Mouse (Mus musculus) right cerebral cortex, postnatal 25 days (tissue): Measurements from ENCODE around the gene Igsf21.

ENCODE experiments used
- DNase-seq: peaks from one replicate; pipeline ENCODE4 v3.0.0; 2022

Gene Igsf21

DNA sequence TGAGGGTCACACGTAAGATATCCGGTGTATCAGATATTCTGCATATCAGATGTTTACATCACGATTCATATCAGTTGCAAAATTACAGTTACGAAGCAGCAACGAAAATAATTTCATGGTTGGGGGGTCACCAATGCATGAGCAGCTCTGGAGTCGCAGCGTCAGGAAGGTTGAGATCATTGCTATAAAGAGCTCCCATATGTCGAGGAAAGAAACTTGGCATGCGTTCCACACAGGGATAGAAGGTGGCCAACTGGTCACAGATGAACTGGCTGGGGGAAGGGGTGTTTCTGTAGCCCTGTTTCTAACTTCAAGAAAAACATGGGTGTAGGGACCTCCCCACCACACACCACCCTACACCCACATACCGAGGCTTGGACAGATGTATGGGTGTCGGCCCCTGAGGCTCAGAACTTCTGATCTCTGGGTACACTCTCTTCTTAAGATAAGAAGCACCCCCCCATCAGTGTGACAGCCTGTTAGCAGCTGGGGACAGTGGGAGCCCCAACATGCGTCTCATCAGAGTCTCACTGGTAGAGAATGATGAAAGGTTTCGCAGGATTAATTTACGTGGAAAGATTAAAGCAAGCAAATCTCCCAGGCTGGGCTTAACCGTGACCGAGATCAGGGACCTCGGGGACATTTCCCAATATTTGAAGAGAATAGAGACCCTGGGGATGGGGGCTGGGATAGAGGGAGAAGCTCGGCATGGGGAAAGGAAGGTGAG lies 54.1 kb downstream of the Igsf21 start:
- no peak for DNase-seq

DNA sequence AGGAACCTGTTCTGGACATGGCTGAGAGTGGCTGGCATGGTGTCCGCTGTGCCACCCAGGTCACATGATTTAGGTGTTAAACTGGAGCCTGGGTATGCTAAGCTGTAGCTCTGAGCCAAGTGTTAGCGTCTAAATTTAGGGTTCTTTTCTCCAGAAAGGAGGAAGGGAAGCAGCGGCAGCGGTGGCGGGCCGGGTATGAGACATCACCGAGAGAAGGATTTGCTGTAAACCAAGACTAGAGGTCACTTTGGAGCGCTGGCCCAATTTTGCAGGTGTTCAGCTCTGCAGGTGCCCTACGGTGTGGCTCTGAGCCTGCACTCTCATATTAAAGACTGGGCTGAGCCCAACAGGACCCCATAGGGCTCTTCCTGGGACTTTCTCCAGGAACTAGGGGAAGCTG lies 57.0 kb downstream of the Igsf21 start:
- DNase-seq: peak; percentile 58

DNA sequence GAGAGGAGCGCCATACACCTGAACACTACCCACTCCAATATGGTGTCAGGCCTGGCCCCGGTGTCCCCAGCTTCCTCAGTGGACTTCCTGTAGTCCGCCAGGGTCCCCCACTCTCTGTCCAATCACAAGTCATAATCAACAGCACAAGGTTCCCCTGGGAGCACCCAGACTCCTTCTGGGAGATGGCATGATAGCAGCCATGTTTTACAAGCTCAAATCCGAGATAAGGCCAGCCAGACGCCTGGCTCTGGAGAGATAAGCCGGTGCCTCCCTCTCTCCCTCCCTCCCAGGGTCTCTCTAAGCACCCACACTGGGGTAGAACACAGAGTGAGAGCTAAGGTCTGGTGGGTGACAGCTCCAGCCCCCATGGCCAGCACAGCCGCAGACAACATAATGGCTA lies 58.0 kb downstream of the Igsf21 start:
- DNase-seq: no peak

DNA sequence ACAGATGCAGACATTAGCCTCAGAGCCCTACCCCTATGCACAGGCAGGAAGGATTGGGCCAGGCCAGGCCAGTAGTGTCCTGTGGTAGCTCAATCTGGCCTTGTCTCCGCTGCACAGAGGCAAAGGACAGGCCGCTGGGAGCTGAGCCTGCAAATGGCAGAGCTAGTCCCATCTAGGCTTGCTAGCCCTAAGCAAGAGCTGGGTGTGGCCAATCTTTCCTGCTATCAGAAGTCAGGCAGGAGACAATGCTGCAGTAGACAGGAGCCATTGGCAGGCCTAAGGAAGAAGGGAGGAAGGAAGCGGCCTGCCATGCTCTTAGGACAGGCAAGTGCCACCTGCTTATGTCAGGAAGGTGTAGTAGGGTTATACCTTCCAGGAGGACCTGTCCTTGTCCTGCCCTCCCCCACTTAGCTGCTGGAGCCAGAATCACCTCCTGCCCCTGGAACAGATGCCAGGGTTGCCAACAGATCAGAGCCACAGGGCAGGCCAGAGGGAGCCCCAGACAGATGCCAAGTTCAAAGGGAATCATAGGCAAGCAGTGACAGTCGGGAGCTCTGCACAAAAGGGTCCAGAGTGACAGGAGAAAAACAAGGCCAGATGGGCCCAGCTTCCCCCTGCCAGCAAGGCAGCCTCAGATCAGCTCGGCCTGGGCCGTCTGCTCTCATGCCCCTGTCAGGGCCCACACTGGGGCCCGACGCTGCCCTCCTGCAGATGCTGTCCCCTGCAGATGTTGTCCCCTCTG lies 59.0 kb downstream of the Igsf21 start:
- no peak for DNase-seq

DNA sequence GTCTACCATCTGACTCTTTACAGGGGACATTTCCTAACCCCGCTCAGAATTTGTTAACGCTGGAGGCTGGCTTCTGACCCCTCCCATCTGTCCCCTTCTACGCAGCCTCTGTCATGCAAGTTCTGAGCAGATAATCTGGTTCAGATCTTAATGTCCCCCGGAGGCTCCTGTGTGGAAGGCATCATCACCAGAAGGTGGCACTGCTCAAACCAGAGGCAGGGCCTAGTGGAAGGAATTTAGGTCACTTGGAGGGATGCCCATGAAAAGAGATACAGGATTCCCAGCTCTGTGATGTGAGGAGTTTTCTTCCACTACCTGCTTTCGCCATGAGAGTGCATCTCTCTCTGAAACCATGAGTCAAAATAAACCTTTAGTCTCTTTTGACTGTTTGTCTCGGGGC lies 67.0 kb downstream of the Igsf21 start:
- no peak for DNase-seq

DNA sequence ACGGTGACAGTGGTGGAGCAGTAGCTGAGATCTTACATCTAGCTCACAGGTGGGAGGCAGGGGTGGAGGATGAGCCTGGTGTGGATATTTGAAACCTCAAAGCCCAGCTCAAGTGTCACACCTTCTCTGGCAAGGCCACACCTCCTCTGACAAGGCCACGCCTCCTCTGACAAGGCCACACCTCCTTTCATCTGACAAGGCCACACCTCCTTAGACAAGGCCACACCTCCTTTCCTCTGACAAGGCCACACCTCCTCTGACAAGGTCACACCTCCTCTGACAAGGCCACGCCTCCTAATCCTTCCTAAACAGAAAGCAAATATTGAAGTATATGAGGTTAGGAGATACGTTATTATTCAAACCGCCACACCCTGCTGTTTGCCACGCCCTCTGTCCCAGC lies 69.5 kb downstream of the Igsf21 start:
- DNase-seq: no peak

DNA sequence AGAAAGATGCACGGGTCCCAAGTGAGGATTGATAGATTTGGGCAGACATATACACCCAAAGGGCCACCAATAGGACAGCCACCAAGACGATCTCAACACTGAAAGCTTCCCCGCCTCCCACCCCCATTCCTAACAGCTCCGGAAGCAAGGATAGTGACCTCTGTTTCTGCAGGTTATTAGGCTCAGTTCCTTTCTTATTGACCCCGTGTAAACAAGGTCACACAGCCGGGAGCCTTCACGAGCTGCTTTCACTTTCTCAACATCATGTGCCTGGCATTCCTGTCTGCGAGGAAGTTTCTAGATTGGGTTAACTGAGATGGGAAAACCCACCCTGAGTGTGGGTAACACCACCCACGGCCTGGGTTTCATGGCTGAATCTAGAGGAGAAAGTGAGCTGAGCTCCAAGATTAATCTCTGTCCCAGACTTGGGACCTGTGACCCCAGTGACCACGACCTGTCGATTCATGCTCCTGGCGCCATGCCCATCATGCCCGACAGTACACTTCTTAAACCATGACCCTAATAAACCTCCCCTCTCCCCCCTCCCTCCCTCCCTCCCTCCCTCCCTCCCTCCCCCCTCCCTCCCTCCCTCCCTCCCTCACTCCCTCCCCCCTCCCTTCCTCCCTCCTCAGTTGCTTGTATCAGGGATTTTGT lies 72.7 kb downstream of the Igsf21 start:
- DNase-seq: no peak

DNA sequence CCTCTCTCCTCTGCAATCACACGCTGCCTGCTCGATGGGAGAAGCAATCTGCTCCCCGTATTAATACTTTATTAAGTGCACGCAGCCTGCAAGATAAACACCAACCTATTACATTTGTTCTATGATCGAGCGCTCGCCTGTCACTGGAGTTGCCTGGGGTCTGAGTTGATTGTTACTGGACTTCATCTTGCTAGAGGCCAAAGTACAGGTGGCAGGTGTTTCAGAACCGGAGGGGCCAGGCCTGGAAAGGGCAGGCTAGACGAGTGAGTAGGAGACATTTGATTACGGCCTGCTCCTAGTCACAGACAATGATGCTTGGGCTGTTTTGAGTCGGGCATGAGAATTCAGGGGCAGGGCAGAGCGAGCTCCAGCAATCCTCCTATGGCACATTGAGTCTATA lies 73.5 kb downstream of the Igsf21 start:
- DNase-seq: no peak

DNA sequence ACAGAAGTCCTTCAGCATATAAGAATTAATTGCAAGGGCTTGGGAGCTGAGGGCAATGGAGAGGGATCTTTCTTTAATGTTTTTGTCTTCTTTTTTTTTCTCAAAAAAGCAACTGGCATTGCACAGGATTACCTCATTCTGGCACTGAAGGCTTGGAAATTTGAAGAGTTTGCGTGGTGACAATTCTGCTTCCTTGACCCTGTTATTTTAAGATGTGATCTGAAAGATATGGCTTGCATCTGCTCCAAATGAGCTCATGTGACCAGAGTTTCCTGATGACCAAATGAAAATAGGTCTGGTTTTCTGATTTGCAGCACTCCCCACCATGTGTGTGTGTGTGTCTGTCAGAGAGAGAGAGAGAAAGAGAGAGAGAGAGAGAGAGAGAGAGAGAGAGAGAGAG lies 74.7 kb downstream of the Igsf21 start:
- DNase-seq: no peak

DNA sequence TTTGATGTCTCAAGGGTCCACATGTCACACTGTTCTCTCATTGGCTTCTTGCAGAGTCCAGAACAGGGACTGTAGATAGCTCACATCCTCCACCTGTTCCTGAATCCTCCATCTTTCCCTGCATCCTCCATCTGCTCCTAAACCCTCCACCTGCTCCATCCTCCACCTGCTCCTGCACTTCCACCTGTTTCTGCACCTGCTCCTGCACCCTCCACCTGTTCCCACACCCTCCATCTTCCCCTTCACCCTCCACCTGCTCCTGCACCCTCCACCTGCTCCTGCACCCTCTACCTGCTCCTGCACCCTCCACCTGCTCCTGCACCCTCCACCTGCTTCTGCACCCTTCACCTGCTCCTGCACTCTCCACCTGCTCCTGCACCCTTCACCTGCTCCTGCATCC lies 75.4 kb downstream of the Igsf21 start:
- no peak for DNase-seq

DNA sequence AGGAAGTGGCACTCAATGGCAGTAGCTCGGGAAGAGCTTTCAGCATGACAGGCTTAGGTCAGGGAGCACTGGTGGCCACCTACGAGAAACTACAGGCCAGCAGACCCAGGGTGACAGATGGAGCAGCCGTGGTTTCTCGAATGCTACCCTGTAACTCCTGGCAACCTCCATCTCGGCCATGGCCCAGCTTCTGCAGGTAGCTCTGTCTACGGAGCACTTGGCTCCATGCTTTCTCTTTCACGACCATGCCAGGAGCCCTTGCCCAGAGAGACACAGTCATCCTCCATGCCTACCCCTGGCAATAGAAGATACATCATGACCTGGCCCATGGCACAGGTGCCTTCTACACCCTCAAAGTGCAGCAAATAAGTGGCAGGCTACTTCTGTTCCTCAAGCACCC lies 80.7 kb downstream of the Igsf21 start:
- no peak for DNase-seq

DNA sequence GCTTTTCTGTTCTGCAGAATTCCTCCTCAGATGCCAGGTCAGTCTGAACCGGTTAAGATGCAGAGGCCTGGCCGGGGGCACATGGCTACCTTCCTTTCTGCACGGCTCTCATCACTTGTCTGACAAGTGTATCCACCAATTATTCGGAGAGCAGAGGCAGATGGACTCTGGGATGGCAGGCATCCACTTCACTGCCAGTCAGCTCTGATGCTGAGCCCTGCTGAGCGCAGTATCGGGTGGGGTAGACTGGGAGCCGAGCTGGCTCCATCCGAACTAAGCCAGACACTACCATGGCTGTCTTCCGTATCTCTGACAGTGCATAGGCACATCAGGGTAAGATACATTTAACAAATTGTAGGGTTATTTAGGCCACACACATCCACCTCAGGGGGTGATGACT lies 81.9 kb downstream of the Igsf21 start:
- DNase-seq: no peak

DNA sequence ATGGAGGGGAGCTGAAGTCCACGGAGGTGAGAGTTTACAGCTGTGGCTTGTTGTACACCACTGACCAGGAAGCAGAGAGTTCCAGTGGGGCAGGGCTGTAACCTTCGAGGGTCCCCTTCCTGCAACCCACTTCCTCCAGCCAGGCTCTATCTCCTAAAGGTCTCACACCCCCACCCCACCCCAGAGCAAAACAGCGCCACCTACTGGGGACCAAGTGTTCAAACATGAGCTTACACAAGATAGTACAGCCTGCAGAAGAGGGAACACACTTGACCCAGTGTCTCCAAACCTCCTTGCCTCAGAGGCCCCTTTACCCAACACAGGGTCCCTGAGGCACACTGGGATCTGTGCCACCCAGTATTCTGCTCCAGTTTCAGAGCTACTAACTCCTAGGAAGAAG lies 87.0 kb downstream of the Igsf21 start:
- no peak for DNase-seq

DNA sequence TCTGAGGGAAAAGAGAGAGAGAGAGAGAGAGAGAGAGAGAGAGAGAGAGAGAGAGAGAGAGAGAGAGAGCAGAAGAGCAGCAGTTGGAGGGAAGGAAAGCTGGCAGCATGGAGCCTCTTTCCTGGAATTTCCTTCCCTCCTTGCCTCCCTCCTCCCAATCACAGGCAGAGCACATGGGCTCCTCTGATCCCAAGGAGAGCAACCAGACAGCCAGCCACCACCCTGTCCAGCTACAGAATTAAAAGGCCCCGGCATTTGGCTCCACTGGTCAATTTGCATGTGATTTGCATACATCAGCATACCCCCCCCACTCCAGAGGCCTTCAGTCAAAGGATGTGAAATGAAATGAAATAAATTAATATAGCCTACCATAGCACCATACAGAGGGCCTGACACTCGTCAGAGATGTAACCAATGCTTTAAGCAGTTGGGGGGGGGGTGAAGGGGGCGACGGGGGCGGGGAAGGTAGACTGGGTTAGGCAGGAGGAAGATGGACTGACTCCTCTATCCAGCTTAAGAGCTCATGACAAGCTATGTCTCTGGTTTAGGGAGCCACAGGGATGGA lies 91.6 kb downstream of the Igsf21 start:
- DNase-seq: no peak

DNA sequence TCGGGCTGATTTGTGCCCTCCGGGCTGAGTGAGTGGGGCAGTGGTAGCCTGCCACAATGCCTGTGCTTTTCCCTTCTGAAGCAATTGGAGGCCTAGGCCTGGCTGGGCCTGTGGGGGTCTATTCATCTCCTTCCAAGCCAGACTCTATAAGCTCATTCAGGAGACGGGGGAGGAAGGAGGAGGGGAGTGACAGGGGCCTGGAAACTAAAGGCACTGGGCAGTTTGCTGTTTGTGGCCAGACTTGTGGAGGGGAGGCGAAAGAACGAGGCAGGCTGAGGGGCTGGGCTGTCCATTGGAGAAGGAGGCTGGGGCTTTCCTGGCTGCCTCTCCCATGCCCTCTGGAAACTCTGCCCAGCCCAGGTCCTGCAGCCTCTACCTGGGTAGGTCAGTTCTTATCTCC lies 92.1 kb downstream of the Igsf21 start:
- DNase-seq: no peak

DNA sequence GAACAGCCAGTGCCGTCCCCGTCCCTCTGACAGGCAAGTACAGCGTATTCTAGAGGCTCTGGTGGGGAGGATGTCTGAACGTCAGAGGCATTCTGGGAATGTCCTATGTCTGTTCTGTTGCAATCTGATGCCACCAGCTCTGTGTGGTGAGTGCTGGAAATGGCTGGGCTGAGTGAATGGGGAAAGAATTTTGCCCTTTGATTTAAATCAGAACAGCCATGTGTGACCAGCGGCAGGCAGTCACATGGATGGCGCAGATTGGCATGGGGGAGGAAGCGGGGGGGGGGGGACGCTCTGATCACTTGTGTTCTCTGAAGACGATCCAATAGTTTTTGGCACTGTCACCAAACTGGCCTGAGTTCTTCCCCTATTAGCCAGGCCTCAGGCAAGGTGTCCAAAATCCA lies 92.9 kb downstream of the Igsf21 start:
- no peak for DNase-seq

DNA sequence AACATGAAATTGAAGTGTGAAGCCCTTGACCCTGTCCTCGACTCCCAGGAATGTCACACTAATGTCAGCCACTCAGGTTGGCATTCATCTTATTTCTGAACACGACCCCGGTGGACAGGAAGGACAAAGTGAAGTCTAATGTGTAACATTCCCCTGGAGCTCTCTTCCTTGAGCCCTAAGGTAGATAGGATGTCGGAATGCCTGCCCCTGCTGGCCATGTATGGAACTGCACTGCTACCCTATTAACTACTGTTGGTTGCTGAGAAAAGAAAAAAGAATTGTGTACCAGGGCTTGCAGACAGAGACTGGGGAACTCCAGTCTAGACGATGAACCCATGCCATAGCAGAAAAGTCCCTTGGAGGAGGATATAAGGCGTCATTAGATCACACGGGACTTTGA lies 93.5 kb downstream of the Igsf21 start:
- DNase-seq: peak; percentile 42

DNA sequence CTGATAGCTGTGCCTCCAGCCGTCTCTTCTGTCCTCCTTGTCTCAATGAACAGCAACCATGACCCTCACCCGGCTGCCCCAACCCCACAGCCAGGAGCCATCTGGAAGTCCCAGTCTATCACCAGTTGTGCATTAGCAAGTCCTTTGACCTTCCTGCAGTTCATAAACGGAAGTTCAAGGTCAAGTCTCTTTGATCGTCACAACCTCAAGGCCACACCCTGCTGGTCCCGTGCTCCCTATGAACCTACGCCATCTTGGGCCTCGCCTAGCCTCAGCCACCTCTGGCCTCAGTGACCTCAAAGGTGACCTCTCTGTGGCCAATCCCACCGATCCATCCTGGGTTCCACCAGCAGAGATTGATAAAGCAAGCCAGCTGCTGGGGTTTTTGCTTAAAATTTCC lies 96.9 kb downstream of the Igsf21 start:
- DNase-seq: no peak

DNA sequence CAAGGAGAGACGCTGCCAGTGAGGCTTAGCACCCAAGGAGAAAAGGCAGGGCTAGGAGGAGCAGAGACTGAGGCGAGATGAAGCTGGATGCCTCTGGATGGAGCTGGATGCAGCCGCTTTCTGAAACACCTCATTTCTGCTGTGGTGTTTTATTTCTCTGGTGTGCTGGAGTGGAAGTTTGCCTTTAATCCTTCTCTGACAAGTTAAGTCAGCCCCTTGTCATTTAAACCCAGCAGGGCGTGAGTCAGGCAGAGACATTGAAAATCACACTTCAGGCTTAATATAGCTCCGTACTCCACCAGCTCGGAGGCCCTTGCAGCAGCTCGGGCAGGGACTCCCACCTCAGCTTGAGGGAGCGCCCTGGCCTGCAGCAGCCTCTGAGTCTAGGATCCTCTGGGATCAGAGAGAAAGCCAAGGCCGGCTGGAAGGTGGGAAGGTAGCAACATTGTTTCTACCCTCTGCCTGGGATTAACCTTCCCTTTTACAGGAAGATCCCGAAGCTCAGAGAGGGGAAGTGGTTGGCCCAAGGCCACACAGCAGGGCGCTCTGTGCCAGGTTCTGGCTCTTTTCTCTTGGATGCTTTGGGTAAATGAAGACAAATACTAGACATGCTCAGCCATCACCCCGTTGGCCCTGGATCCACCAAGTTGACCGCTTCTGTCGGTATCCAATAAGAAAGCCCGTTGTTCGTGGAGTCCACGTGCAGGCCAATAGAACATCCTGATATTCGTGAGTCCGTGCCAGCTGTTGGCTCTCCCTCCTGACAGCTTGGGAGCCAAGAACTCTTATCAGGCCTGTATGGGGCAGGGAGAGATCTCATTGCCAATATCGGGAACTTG lies 98.5 kb downstream of the Igsf21 start:
- peak; percentile 40 for DNase-seq

DNA sequence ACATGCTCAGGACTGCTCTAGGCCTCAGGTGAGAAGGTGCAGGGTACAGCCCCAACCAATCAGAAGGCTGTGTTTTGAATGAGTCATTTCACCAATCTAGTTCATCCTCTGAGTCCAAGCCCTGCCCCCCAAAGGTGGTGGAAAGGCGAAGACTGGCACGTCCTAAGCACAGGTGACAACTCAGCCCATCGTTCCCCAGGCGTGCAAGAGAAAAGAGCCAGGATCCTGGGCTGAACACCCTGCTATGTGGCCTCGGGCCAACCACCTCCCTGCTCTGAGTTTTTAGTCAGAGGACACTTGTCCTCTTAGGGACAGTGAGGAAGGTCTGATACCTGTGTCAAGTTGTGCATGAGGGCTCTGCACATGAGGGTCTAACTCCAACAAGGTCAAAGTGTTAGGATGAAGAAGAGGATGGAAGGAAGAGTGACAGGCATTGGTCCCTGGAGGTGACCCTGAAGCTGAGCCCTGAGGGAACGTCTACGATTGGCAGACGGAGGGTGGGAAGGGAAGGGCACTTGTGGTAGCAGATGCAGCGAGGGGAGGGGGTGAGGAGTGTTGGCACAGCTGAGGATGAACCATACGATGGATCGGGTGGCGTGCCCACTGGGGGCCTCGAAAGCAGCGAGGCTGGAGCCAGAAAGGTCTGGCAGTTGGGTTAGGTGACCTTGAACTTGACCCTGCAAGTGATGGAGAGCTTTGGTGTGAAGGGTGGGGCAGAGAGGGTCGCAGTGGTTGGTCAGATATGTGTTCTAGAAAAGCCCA lies 99.3 kb downstream of the Igsf21 start:
- DNase-seq: no peak

DNA sequence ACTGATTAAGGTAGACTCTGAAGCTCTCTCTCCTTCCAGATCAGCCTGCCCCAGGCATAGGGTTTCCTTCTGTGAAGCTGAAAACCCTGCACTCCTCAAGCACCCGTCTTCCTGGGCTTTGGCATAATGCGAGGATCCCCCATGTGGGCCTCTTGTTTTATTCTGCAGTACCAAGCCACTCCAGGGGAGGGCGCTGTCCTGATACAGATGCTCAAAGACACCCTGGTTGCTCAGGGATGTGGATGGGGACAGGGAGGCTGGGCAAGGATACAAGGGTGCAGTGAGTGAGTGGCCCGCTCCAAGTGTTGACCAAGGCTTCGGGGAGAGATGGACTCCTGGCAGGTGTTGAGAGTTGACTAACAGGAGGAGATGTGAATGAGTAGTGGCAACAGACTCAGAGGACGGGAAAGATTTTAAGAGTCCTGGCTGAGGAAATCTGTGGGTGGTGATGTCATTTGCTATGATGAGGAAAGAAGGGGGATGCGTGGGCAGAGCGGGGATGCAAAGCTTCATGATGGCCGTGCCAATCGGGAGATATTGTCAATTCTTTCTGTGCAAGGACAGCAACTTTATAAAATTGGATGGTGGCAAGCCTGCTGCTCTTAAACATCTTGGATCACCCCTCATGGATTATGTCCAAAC lies 102.6 kb downstream of the Igsf21 start:
- DNase-seq: no peak

DNA sequence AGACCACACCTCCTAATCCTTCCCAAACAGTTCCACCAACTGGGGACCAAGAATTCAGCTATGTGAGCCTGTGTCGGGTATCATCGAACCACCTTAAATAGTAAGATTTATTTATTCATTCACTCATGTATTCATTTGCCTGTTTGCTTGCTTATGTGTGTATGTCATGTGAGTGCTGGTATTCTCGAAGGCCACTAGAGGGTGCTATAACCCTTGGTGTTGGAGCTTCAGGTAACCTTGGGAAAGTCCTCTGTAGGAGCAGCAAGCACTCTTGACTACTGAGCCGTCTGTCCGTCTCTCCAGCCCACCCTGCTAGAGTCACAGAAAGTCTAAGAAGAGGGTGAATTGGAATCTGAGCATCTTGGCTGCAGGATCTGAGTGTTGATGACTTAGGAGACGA lies 103.4 kb downstream of the Igsf21 start:
- DNase-seq: no peak
